Mouse (Mus musculus): ENCODE data around the gene Kdm1a.

The Kdm1a gene

DNA sequence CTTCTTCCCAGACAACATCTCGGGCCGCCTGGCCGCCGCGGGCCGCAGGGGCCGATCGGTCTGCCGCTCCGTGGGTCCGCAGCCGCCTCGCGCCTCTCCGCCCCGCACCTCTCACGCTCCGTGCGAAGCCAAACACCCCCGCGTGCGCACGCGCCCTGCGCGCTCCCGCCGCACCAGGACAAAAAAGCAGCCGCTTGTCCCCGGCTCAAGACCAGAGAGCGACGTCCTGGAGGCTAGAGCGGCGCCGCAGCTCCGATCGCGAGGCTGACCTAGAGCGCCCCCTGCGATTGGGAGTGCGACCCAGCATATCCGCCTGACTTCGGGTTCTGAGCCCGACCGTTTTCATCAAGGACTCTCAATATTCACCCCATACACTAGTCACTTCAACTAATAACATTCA lies at the start of gene Kdm1a:
Gene Kdm1a, minus strand, starts transcription at position 156 of the 400 bp plus-strand sequence.
- in situ Hi-C loops (cut with MboI) = no loop called here

DNA sequence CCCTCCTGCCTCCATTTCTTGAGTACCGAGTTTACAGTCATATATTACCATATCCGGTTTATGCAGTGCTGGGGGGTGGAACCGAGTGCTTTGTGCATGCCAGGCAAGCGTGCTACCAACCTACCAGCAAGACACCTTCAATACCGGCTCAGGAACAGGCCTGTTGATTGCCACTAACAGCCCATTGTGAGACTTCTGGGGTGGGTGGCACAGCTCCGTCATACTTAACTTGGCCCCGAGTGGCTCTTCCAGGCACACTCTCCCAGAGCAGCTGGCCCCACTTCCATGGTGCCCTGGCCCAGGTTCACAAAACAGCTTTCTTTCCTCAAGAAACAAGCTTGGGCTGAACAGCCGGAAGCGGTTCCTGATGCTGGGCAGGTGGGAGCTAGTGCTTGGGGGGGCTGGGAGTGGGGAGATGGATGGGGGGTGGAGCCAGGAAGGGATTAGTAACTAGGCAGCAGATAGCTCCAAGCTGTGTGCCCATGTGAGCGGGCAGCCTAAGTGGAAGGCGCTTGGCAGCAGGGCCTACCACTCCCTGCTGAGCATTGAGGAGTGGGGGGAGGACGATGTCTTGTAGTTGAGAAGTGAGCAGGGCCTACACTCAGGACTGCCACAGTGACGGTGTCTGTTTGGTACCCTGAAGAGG lies 49.5 kb upstream of the Kdm1a start:
- in situ Hi-C loops (cut with MboI) = no loop called here

DNA sequence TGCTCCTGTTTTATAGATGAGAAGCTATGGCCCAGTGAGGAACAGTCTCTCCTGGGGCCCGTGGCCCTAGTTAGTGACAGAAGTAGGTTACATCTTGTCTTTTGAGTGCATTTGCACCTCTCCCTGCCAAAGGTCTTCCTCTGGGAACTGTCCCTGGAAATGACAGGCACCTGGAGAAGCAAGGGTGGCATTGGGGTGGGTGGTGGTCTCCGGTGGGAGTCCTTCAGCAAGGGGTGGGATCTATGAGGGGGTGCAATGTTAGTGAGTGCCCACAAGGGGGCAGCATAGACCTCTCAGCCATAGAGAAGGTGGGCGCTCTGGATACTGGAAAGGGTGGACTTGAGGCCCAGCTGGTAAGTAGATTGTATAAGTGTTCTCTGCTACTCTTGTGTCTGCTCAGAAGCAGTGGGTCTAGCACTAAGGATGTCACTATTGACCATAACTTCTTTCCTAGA lies 48.9 kb upstream of the Kdm1a start:
- in situ Hi-C loops (cut with MboI) = no loop called here

DNA sequence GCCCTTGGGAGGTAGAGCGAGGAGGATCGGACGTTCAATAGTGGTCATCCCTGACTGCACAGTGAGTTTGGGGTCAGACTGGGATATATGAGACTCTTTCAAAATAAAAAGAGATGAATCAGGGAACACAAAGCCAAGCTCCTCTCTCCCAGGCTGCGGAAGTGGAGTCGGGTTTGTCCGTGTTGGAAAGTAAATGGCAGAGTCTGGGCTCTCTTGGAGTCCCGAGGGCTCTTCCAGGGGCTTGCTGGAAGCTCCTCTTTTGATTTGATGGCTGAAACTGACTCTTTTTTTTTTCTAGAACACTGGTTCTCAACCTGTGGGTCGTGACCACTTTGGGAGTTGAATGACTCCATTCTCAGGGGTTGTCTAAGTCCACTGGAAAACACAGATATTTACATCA lies 47.7 kb upstream of the Kdm1a start:
- in situ Hi-C loops (cut with MboI) = no loop called here

DNA sequence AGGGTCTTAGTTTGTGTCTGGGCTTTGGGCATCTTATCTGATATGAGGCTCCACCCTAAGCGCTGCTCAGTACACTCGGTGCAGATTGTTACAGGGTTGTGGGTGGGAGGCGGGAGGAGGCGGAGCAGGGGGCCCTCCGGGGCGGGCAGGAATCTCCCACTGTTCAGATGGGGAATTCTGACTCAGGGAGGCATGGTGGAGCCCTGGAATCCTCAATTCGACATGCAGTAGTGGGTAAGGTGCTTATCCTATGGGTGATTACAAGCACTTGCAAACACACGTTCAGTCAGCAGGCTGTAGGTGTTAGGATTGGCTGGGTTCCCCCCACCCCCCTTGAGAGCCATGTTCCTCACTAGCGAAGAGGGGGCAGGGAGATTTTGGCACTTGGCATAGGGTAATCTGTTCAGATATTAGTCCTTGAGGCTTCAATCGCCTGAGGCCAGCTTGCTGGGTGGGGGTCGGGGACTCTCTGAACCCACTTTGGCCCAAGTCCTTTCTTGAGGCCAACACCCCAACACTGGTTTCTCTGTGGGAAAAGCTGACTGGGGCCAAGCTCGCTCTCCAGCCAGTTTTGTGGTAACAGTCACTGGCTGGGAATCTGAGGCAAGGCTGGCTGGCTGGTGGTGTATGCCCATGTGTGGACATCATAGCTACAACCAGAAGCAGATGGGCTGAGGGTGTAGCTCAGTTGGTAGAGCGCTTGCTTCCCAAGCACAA lies 47.1 kb upstream of the Kdm1a start:
- in situ Hi-C loops (cut with MboI) = no loop called here

DNA sequence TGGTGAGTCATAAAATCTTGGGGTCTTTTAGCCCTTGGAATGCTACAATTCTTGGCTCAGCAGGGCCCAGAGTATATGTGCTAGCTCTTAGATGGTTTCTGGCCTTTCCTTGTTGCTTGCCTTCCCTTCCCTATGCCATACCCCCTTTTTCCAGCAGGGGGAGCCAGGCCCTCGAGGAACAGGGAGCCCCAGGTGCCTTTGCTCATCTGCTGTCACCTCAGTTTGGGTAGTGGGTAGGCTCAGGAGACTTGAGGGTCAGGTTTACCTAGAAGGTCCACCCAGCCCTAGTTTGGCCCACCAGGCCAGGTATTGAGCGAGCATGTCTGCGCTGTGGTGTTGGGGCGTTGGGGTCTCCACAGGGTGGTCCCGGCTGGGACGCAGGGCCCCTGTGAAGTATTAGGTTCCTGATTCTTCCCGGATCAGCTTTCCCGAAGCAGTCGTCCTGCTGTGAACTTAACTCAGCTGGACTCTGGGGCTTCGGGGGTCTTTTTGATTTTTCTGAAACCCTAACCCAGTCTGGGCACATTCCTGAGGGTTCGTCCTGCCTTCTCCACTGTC lies 46.5 kb upstream of the Kdm1a start:
- in situ Hi-C loops (cut with MboI) = no loop called here

DNA sequence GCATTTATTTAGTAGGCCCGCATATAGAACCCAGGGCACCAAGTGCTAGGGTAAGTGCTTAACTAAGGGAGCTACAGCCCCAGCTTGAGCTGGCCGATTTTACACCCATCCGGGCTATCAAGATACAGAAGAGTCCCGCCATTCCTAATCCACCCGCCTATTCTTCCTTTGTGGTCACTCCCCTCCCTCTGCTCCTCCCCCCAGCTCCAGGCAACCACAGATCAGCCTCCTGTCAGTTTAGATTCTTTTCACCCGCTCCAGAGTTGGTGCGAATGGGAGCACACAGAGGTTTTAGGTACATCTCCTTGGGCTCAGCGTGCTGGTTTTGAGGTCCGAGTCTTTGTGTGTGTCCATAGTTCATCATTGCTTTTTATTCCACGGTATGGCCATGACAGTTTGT lies 36.4 kb upstream of the Kdm1a start:
- in situ Hi-C loops (cut with MboI) = no loop called here

DNA sequence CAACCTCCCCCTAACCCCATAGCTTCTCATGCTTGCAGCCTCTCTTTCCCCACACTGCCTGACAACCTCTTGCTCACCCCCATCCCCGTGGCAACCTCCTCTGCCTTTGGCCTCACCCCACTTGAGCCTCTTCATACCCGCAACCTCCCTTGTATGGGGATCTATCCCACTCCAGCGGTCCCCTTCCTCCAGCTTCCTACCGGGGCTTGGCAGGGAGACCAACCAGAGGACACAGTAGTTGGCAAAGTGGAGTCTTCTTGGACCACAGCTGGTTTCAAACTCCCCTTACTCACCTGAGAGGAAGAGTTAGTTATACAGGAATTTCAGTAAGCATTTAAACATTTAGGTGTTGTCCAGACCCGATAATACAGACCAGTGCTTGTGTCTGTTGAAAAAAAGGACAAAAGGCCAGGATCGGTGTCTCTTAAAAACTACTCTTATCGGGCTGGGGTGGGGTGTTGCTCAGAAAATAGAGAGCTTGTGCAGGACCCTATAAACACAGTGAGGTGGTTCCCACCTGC lies 35.8 kb upstream of the Kdm1a start:
- in situ Hi-C loops (cut with MboI) = no loop called here

DNA sequence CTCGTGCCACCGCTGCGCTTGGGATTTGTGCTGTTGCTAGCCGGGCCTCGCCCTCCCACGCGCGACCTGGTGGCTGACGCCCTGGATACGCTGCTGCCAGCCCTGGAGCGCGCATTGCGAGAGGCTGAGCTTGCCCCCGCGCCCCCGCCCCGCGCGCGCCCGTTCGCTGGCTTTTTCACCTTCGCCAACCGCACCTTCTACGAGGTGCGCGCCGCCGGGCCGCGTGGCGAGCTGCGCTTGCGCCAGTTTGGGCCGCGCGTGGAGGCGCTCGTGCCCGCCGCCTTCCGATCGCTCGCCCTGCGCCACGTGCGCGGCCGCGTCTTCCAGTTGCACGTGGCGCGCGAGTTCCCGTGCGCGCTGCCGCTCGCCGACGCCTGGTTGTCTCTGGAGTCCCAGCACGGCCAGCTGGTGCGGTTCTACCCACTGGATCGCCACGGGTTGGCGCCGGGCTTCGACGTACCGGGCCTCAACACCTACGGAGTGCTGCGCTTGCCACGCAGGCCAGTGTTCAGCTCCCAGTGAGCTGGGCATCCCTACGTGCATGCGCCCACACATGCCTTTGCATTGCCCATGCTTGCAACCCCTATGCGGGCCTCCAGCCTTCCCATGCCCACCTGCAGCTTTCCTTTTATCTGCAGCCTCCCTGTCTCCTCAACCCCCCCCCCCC lies 35.2 kb upstream of the Kdm1a start:
- in situ Hi-C loops (cut with MboI) = no loop called here

DNA sequence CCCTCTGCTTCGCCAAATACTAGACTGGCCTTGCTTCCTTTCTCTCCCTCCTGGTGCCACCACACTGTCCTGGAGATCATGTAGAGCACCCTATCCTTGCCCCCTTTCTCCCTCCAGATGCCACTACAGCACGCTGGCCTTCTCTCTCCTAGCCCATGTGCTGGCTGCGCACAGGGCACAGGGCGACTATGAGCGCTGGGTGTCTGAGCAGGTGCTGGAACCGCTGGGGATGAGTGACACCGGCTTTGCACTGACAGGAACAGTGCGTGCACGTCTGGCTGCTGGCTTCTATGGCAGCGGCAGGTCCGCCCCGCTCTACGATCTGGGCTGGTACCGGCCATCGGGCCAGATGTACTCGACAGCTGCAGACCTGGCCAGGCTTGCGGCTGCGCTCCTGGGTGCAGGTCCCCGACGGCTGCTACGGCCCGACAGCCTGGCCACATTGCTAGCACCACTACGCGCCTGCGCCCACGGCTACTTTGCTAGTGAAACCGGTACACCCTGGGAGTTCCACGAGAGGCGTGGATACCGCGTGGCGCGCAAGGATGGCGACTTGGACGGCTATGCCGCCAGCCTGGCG lies 34.5 kb upstream of the Kdm1a start:
- in situ Hi-C loops (cut with MboI) = no loop called here

DNA sequence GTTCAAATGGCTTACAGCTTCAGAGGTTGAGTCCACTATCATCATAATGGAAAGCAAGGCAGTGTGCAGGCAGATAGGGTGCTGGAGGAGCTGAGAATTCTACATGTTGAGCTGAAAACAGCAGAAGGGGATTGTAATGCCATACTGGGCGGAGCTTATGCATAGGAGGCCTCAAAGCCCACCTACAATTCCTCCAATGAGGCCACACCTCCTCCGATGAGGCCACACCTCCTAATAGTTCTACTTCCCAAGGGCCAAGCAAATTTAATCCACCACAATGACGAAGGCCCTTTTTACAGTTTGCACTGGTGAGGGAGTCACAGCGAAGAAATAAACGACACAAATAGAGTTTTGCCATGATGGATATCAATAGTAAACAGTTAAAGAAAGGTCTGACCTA lies 34.0 kb upstream of the Kdm1a start:
- in situ Hi-C loops (cut with MboI) = no loop called here

DNA sequence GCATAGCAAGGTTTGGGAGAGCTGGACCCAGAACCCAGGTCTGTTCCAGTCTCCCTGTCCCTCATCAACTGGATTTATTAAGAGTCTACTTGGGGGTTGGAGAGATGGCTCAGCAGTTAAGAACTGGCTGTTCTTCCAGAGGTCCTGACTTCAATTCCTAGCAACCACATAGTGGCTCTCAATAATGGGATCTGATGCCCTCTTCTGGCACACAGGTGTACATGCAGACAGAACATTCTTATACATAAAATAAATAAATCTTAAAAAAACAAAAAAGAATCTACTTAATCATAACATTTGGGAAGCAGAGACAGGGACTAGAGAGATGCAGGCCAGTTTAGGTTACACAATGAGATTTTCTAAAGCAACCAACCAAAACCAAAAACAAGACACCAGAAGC lies 33.5 kb upstream of the Kdm1a start:
- in situ Hi-C loops (cut with MboI) = no loop called here

DNA sequence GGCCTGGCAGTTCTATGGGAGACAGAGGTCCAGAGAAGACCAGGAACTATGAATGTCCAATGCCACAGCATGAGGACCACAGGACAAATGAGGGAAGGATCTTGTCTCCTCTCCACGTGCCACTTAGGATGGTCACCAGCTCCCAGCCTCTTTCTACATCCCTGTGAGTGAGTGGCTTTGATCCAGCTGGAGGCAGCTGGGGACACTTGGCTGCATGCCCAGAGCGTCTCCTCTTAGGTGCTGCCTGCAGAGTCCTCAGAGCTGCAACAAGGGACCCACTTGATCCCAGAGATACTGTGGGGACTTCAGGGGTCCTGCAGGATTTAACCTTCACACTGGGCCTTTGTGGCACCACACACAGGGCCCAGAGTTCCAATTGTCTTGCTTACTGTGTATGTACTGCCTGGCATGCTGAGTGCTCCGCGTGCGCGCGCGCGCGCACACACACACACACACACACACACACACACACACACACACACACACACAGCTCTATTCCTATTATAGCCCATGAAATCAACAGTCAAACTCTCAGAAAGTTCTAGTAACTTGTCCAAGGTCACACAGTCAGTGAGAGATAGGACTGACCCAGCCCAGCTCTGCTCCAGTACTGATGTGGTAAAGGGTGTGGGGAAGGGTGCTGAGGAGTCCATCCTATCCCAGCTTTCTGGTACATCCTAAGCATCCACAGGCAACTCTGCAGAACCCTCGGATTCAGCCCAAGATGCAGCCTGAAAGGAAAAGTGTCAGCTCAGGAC lies 28.9 kb upstream of the Kdm1a start:
- in situ Hi-C loops (cut with MboI) = no loop called here

DNA sequence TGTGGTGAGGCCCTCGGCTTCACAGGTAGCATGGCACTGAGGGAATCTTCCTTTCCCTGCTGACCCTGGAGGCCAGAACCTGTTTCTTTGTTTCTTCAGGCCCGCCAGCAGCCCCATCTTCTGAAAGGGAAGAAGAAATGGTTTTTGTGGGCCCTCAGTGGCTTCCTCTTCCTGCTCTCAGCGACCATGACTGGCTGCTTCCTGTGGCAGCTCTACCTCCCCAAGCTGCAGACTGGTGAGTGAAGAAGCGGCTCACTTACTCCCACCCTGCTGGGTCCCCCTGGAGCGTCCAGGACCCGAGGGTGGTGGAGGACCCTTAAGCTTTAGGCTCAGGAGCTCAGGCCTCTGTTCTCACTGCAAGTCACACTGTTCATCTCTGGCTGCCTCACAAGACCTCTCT lies 24.1 kb upstream of the Kdm1a start:
- in situ Hi-C loops (cut with MboI) = no loop called here

DNA sequence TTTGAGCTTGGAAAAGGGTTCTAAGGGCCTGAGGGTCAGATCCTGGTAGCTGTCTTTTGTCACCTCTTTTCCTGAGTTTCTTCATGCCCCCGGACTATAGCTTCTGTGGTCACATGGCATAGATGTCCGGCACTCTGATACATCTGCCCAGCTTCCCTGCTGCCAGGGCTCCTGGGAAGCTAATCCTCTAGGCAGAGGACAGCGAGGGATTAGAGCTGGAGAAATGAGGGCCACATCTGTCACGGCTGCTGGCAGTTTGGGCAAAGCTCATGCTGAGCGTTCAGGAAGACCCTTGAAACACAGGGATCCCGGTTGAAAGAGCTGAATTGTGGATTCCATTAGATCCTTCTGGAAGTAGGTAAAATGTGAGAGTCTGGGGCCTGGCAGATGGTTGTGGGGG lies 19.9 kb upstream of the Kdm1a start, which contains the start of gene Lactbl1:
Gene Lactbl1, plus strand, starts transcription at position 234 of the 400 bp plus-strand sequence.
- in situ Hi-C loops (cut with MboI) = no loop called here

DNA sequence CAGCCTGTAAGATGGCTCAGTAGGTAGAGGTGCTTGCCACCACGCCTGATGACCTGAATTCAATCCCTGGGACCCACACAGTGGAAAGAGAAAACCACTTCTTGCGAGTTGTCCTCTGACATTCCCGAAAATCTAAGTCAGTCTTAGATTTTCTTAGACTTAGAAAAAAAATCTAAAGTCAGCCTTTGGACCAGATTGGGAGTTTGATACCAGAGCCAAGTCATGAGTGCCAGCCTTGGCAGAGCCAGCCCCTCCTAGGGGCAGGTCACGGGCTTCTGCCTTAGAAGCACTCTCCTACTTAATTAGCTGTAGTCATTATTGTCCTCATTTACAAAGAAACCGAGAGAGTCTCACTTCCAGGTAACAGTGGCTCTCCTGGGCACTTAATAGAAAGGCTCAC lies 19.4 kb upstream of the Kdm1a start:
- in situ Hi-C loops (cut with MboI) = no loop called here

DNA sequence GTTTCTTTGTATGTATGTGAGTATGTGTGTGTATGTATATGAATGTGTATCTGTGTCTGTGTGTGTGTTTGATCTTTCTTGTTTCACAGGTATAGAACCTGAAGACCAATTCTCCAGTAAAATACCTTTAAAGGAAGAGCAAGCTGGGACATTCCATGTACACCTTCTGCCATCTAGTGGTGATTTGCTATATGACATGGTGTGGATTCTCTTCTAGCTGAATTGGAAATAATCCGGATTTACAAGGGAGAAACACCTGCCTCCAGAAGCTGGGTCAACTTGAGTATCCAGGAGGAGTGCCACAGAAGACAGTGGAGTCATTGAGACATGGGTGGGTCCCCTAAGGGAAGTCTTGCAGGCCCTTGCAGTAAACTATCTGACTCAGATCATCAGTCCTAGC lies 18.8 kb upstream of the Kdm1a start:
- in situ Hi-C loops (cut with MboI) = no loop called here

DNA sequence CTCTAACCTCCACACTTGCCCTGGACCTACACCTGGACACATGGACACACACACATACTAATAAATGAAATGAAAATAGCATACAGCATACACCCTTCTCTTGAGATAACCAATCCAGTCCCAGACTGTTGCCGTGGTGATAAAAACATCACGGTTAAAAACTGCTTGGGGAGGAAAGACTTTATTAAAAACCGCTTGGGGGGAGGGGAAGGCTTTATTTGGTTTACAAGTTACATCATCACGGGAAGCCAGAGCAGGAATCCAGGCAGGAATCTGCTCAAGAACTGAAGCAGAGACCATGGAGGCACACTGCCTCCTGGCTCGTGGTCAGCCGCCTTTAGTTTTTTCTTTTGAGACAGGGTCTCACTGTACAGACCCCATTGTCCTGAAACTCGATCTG lies 11.1 kb upstream of the Kdm1a start:
- in situ Hi-C loops (cut with MboI) = loop anchor here (10.0 kb wide), 1 partner anchor 159 kb away; no protein-coding TSS in a partner anchor

DNA sequence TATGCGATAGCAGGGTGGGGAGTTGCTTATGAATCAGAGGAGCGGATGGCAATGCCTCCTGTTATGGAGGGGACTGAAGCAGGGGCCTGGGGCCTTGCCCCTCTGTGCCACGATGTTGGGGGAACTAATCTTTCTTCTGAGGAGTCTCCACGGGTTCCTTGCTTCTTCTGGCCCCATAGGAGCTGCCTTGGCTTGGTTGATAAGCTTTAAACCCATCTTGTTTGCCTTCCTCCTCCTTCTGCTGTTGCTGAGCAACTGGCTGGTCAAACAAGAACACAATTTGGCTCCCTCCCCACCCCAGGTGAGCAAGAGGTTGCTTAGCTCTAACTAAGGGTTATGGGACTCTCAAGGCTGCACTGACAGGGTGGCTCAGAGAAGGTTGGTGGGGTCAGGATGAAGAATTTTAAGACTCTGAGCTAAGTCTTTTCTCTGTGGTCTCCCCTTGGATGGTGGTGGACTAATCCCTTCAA lies 7.9 kb upstream of the Kdm1a start, which contains the start of gene Tex46:
Gene Tex46, plus strand, starts transcription at position 51 of the 470 bp plus-strand sequence.
- in situ Hi-C loops (cut with MboI) = loop anchor here (10.0 kb wide), 1 partner anchor 156 kb away; no protein-coding TSS in a partner anchor

DNA sequence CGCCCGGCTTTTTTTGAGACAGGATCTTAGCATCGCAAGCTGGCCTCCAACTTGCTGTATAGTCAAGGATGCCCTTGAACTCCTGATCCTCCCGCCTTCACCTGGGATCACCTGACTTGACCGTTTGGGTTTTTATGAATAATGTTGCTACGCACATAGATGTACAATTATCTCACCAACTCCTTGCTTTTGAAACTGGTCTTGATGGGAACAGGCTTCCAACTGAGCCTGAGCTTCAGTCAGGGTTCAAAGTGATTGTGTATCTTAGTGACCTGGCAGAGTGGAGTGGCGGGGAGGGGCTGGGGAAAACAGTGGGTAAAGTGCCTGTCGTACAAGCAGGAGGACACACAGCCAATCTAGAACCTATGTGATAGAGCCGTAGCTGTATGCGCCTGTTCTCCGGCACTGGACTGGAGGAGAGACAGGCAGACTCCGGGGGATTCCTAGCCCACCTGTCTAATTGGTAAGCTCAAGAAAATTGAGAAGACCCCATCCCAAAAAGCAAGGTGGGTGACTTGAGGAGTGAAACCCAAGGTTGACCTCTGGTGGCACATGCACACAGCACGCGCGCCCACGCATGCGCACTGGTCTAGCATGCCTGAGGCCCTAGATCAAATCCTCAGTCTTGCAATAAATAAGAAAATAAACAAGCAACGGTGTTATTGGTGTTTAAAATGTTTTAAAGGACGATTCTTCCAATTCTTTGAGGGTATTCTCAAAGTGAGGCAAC lies 3.4 kb upstream of the Kdm1a start:
- in situ Hi-C loops (cut with MboI) = no loop called here

All from mature B cell (primary cell).